Mouse (Mus musculus): ENCODE results near the gene Prrx1.

- TF ChIP-seq CTCF (IDR thresholded peaks at IDR 0.05; ENCODE audit: borderline replicate concordance, extremely low read depth, insufficient read depth, insufficient read length) (no peak), POLR2A (IDR thresholded peaks at IDR 0.05; ENCODE audit: borderline replicate concordance, extremely low read depth, insufficient read depth, insufficient read length, poor library complexity, severe bottlenecking) (no peak)
Observed at GRCm38 (mm10) chr1:163285136-163285535, 28.4 kb downstream of the Prrx1 start.
